Mouse (Mus musculus): ENCODE measurements around the gene Hoxa10. TPM values are rescaled to one million over a fixed set of nuclear protein-coding genes. Genes with fewer than 3 reads are reported as not detected.

Gene Hoxa10
- polyA plus RNA-seq, 1 experiment from 2014 or later, result not detected

GRCm38 (mm10) chr6:52231885-52232567 lies 8.6 kb downstream of the Hoxa10 start:
- no peak overlapping the region for H3K9ac ChIP-seq (replicated peaks)
- WGBS, result 1% methylated on average over 18 of the region's 18 CpGs
- H3K9me3 ChIP-seq, result no peaks in the 10 kb centered on the region
- peaks cover 96% of the 10 kb centered on the region for H3K27me3 ChIP-seq
- H3K36me3 ChIP-seq, result no peaks in the 10 kb centered on the region
- no peak overlapping the region for H3K4me3 ChIP-seq
- no peak for ATAC-seq (replicated peaks)
- no peak overlapping the region for H3K27ac ChIP-seq (replicated peaks)
- no peak overlapping the region for H3K4me2 ChIP-seq (replicated peaks)
- H3K4me1 ChIP-seq, result no peaks in the 10 kb centered on the region

GRCm38 (mm10) chr6:52230516-52231165 lies 10.0 kb downstream of the Hoxa10 start, which contains the start of gene Hoxa9:
TSS of gene Hoxa9 (minus strand) at chr6:52231089.
- ATAC-seq (replicated peaks), result no peak
- Histone ChIP-seq H3K36me3 (no peaks in the 10 kb centered on the region), H3K27me3 (peaks cover 96% of the 10 kb centered on the region), H3K4me2 (replicated peaks) (no peak within 1 kb of the TSS), H3K9me3 (no peaks in the 10 kb centered on the region), H3K4me3 (no peak within 1 kb of the TSS), H3K27ac (replicated peaks) (no peak within 1 kb of the TSS), H3K4me1 (no peaks in the 10 kb centered on the region), H3K9ac (replicated peaks) (no peak within 1 kb of the TSS)
- 1% methylated on average over 34 of the region's 36 CpGs for WGBS

- Histone ChIP-seq H3K27ac (replicated peaks) (no peak overlapping the region), H3K4me2 (replicated peaks) (no peak overlapping the region), H3K4me3 (no peak overlapping the region), H3K27me3 (peaks cover 96% of the 10 kb centered on the region), H3K36me3 (no peaks in the 10 kb centered on the region), H3K9ac (replicated peaks) (no peak overlapping the region), H3K4me1 (no peaks in the 10 kb centered on the region), H3K9me3 (no peaks in the 10 kb centered on the region)
- 2% methylated on average over 44 of the region's 44 CpGs for WGBS
- ATAC-seq (replicated peaks), result no peak
These were observed 10.9 kb downstream of the Hoxa10 start for GRCm38 (mm10) chr6:52229558-52230416.

DNA sequence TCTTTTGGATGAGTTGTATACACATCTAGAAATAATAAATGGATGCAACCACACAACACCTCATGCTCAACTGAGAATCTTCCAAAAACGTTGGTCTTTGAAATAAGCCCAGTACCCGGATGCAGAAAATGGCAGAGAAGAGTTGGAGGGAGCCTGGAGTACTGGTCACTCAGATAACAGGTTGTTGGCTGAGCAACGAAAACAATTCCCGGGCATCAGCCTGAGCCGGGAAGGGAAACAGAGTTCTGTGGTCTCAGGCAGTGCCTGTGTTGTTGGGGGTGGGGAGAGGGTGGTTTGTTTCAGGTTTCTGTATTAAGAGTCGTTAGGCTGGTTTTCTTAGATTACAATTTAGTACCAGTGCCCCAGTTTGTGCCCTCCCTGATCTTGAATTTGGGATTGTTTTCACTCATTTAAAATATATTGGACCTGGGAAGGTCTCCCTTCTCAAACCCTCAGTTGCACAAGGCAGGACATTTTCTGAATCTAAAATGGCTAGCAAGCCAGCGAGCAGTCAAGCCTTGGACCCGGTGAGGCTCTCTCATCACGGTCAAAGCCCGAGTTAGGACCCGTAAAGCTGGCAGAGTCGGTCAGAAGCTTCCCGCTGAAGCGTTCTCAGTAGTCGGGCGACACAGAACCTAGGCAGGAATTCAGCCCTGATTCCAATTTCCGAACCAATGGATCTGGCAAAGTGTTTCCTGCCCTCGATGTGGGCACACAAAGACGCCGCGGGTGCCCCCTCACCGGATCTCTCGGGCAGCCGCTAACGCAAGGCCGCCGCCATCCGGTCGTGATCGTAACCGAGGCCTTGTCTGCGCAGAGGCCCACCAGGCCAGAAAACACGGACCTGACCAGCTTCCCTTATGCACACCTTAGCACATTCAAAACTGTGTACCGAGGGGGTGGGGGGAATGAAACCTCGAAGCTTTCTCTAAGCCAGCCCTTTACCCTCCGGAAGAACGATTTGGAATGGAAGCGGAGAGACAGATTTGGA lies 11.9 kb downstream of the Hoxa10 start:
- Histone ChIP-seq H3K4me2 (replicated peaks) (no peak overlapping the region), H3K9me3 (no peaks in the 10 kb centered on the region), H3K9ac (replicated peaks) (no peak overlapping the region), H3K4me3 (no peak overlapping the region), H3K27me3 (peaks cover 96% of the 10 kb centered on the region), H3K27ac (replicated peaks) (no peak overlapping the region), H3K4me1 (no peaks in the 10 kb centered on the region), H3K36me3 (no peaks in the 10 kb centered on the region)
- under 1% methylated on average over 38 of the region's 38 CpGs for WGBS
- ATAC-seq (replicated peaks), result no peak

GRCm38 (mm10) chr6:52227470-52228222 lies 13.0 kb downstream of the Hoxa10 start:
- ATAC-seq (replicated peaks), result no peak
- H3K4me3 ChIP-seq, result no peak overlapping the region
- no peak overlapping the region for H3K27ac ChIP-seq (replicated peaks)
- H3K27me3 ChIP-seq, result peaks cover 96% of the 10 kb centered on the region
- WGBS, result 3% methylated on average over 11 of the region's 11 CpGs
- H3K4me1 ChIP-seq, result no peaks in the 10 kb centered on the region
- H3K4me2 ChIP-seq (replicated peaks), result no peak overlapping the region
- no peak overlapping the region for H3K9ac ChIP-seq (replicated peaks)
- H3K9me3 ChIP-seq, result no peaks in the 10 kb centered on the region
- H3K36me3 ChIP-seq, result no peaks in the 10 kb centered on the region

- Histone ChIP-seq H3K4me3 (no peak overlapping the region), H3K36me3 (no peaks in the 10 kb centered on the region), H3K4me2 (replicated peaks) (no peak overlapping the region), H3K9ac (replicated peaks) (no peak overlapping the region), H3K9me3 (no peaks in the 10 kb centered on the region), H3K4me1 (peaks cover 1% of the 10 kb centered on the region; the same call in 1 of the 2 replicates), H3K27me3 (peaks cover 96% of the 10 kb centered on the region), H3K27ac (replicated peaks) (no peak overlapping the region)
- ATAC-seq (replicated peaks), result no peak
- WGBS, result 3% methylated on average over 26 of the region's 26 CpGs
These were observed 13.9 kb downstream of the Hoxa10 start for GRCm38 (mm10) chr6:52226569-52227257.

- no peaks in the 10 kb centered on the region for H3K36me3 ChIP-seq
- peaks cover 98% of the 10 kb centered on the region for H3K27me3 ChIP-seq
- no peak overlapping the region for H3K4me3 ChIP-seq
- no peaks in the 10 kb centered on the region for H3K9me3 ChIP-seq
- ATAC-seq (replicated peaks), result no peak
- H3K4me2 ChIP-seq (replicated peaks), result no peak overlapping the region
- peaks cover 7% of the 10 kb centered on the region for H3K4me1 ChIP-seq
- no peak overlapping the region for H3K9ac ChIP-seq (replicated peaks)
- H3K27ac ChIP-seq (replicated peaks), result no peak overlapping the region
- 2% methylated on average over 69 of the region's 69 CpGs for WGBS
These were observed 14.8 kb downstream of the Hoxa10 start for GRCm38 (mm10) chr6:52225612-52226568.

DNA sequence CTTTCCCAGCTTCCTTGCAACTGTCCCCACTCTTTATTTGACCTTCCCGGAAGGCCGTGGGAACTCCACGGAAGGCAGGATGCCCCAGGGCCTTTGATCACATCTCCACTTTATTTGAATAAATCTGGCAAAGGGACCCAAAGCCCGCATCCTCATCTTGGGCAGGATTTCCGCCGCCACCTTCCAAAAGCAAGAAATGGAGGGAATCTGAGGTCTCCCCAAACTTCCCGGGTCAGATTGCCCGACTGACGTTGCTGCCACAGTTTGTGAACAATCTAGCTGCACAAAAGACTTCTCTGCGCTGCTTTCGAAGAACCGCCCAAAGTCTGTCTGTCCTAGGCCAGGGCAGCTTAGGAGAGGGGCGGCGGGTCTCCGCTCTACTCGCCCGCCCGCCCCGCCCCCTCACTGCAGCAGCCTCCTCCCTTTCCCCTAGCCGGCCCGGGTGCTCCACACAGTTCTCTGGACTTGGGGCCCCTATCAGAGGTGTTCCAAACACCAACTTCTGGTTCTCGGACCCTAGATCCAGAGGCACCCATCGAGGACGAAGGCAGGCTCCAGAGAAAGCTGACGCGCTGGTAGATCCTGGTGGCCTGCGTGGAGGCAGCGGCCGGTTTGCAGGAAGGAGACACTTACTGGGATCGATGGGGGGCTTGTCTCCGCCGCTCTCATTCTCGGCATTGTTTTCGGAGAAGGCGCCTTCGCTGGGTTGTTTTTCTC lies 15.6 kb downstream of the Hoxa10 start:
- H3K4me2 ChIP-seq (replicated peaks), result no peak overlapping the region
- H3K9me3 ChIP-seq, result no peaks in the 10 kb centered on the region
- no peak overlapping the region for H3K4me3 ChIP-seq
- ATAC-seq (replicated peaks), result no peak
- H3K27me3 ChIP-seq, result peaks cover 98% of the 10 kb centered on the region
- no peaks in the 10 kb centered on the region for H3K36me3 ChIP-seq
- H3K9ac ChIP-seq (replicated peaks), result no peak overlapping the region
- no peak overlapping the region for H3K27ac ChIP-seq (replicated peaks)
- H3K4me1 ChIP-seq, result peaks cover 7% of the 10 kb centered on the region
- 2% methylated on average over 36 of the region's 36 CpGs for WGBS

DNA sequence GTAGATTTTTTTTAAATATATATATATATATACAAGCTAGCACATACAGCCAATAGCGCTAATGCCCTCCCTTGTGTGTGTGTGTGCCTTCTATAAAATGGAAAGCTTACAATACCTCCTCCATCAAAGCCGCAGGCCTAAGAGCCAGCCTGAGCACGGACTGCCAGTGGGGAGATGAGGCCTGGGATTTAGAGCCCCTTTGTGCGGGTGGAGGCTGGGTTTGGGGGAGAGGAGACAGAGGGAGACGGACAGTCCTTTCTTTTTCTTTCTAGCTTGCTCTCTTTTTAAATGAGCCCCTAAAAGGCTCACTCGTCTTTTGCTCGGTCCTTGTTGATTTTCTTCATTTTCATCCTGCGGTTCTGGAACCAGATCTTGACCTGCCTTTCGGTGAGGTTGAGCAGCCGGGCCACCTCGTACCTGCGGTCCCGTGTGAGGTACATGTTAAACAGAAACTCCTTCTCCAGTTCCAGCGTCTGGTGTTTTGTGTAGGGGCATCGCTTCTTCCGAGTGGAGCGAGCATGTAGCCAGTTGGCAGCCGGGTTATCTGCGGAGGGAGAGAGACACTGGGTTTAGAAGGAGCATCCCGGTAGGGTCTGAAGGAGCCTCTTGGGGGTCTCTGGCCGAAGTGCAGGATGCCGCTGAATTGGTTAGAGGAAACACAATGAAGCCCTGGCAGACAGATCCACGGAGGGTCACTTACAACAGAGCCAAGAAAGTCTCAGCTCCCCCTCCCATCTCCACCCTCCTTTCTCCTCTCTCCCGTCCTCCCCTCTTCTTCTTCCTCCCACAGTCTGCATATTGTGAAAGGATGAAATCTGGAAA lies 16.5 kb downstream of the Hoxa10 start:
- WGBS, result 1% methylated on average over 24 of the region's 24 CpGs
- no peak overlapping the region for H3K4me2 ChIP-seq (replicated peaks)
- H3K4me3 ChIP-seq, result no peak overlapping the region
- no peaks in the 10 kb centered on the region for H3K9me3 ChIP-seq
- H3K9ac ChIP-seq (replicated peaks), result no peak overlapping the region
- H3K36me3 ChIP-seq, result no peaks in the 10 kb centered on the region
- H3K27me3 ChIP-seq, result peaks cover 98% of the 10 kb centered on the region
- H3K27ac ChIP-seq (replicated peaks), result no peak overlapping the region
- peaks cover 7% of the 10 kb centered on the region for H3K4me1 ChIP-seq
- ATAC-seq (replicated peaks), result no peak

Measured in forebrain, embryonic 15.5 days (tissue).